Mouse (Mus musculus) MEL (cell line): ENCODE results near the gene Ptprn.

ENCODE experiments used
- CTCF ChIP-seq, 3 experiments: IDR thresholded peaks in 2 of 3; conservative IDR thresholded peaks in 1 of 3; 2 replicates each; pipeline ENCODE4 v1.5.1; 2011 to 2012; ENCODE audit warnings: low read length in 3 of 3, low read depth in 2 of 3, mild to moderate bottlenecking in 2 of 3, improper control_type of control experiment in 1 of 3, inconsistent platforms in 1 of 3, mixed read lengths in 1 of 3, moderate library complexity in 1 of 3; ENCODE audit not compliant: control insufficient read depth in 1 of 3, insufficient read depth in 1 of 3, poor library complexity in 1 of 3, severe bottlenecking in 1 of 3
- E2F4 ChIP-seq: IDR thresholded peaks from 2 replicates; pipeline ENCODE4 v1.6.1; 2011; ENCODE audit warnings: low read depth, low read length, improper control_type of control experiment, borderline replicate concordance
- GATA1 ChIP-seq: IDR thresholded peaks from 2 replicates; pipeline ENCODE4 v1.6.1; 2011; ENCODE audit warnings: low read depth, low read length, improper control_type of control experiment
- MXI1 ChIP-seq: IDR thresholded peaks from 2 replicates; pipeline ENCODE4 v1.6.1; 2011; ENCODE audit warnings: mild to moderate bottlenecking, low read depth, low read length, improper control_type of control experiment
- SMC3 ChIP-seq: IDR thresholded peaks from 2 replicates; pipeline ENCODE4 v1.6.1; 2011; ENCODE audit warnings: low read depth, low read length, improper control_type of control experiment
- TAL1 ChIP-seq: IDR thresholded peaks from 2 replicates; pipeline ENCODE4 v1.6.1; 2012; ENCODE audit warnings: mild to moderate bottlenecking, inconsistent platforms, low read length, moderate library complexity, mixed read lengths
- TCF12 ChIP-seq: IDR thresholded peaks from 2 replicates; pipeline ENCODE4 v1.6.1; 2014; ENCODE audit warnings: low read depth, mild to moderate bottlenecking, inconsistent platforms, low read length, improper control_type of control experiment, moderate library complexity
- USF1 ChIP-seq: IDR thresholded peaks from 2 replicates; pipeline ENCODE4 v1.6.1; 2014; ENCODE audit warnings: low read depth, mild to moderate bottlenecking, inconsistent platforms, low read length, improper control_type of control experiment, moderate library complexity
- ZKSCAN1 ChIP-seq: IDR thresholded peaks from 2 replicates; pipeline ENCODE4 v1.6.1; 2012; ENCODE audit warnings: low read depth, mild to moderate bottlenecking, inconsistent platforms, low read length, improper control_type of control experiment, moderate library complexity

- TF ChIP-seq USF1 (no peak), TCF12 (no peak), CTCF (IDR thresholded peaks at IDR 0.05 in 2 of 3, conservative IDR thresholded peaks at IDR 0.05 in 1 of 3; ENCODE audit: control insufficient read depth in 1 of 3, insufficient read depth in 1 of 3, low read depth in 2 of 3, low read length in 3 of 3, poor library complexity in 1 of 3, severe bottlenecking in 1 of 3) (no peak), E2F4 (no peak), ZKSCAN1 (no peak), GATA1 (no peak), SMC3 (no peak), TAL1 (no peak), MXI1 (no peak)
Measured at GRCm38 (mm10) chr1:75215785-75216184, 48.5 kb downstream of the Ptprn start.
